Mouse (Mus musculus) intestine, embryonic 15.5 days (tissue): ENCODE results near the gene Olfr1493-ps1. TPM values are rescaled to one million over a fixed set of nuclear protein-coding genes. Genes with fewer than 3 reads are reported as not detected.

Experiments used
- ATAC-seq: fragments of 200-750 bp; cut with Nextera tagmentation; 2 replicates; pipeline ENCODE4 v1.8.0; 2017; ENCODE audit warnings: moderate TSS enrichment, moderate library complexity
- H3K27ac ChIP-seq: fragments of 300-500 bp; sonication (generic); 2 replicates; pipeline ENCODE4 v1.5.1; 2015; ENCODE audit warnings: mild to moderate bottlenecking, inconsistent platforms
- H3K27me3 ChIP-seq: fragments of 300-500 bp; sonication (generic); replicated peaks from 2 replicates; pipeline ENCODE4 v1.6.1; 2015; ENCODE audit warnings: inconsistent platforms
- H3K36me3 ChIP-seq: fragments of 300-500 bp; sonication (generic); 2 replicates; pipeline ENCODE4 v1.6.1; 2015; ENCODE audit warnings: inconsistent platforms
- H3K4me1 ChIP-seq: fragments of 300-500 bp; sonication (generic); replicated peaks from 2 replicates; pipeline ENCODE4 v1.6.1; 2015; ENCODE audit warnings: inconsistent platforms
- H3K4me2 ChIP-seq: fragments of 300-500 bp; sonication (generic); replicated peaks from 2 replicates; pipeline ENCODE4 v1.6.1; 2015; ENCODE audit warnings: mild to moderate bottlenecking, inconsistent platforms
- H3K4me3 ChIP-seq: fragments of 300-500 bp; sonication (generic); replicated peaks from 2 replicates; pipeline ENCODE4 v1.5.1; 2015; ENCODE audit warnings: inconsistent platforms
- H3K9ac ChIP-seq: fragments of 300-500 bp; sonication (generic); 2 replicates; pipeline ENCODE4 v1.6.1; 2015; ENCODE audit warnings: inconsistent platforms
- H3K9me3 ChIP-seq: fragments of 300-500 bp; sonication (generic); 2 replicates; pipeline ENCODE4 v1.6.1; 2016; ENCODE audit warnings: inconsistent platforms
- WGBS: fragments of 180-500 bp; shearing (Covaris S2); methylation state at CpG from one replicate; pipeline ENCODE4 v1.1.7; 2015; 5-methylcytosine and 5-hydroxymethylcytosine counted together
- polyA plus RNA-seq: library from polyadenylated mRNA; unstranded; fragments of >200 nt; fragmentation: Nextera tagmentation; extraction: Ambion mirVana; gene quantifications from 2 replicates; pipeline ENCODE4 v1.2.1, GENCODE M21; 2015

The Olfr1493-ps1 gene
- polyA plus RNA-seq, result not detected in 2 replicates

GRCm38 (mm10) chr19:13722978-13723377, at the start of gene Olfr1493-ps1:
Olfr1493-ps1 (plus strand) TSS chr19:13723278.
- Histone ChIP-seq H3K36me3 (no peaks in the 10 kb centered on the region), H3K9ac (no peak within 1 kb of the TSS), H3K4me3 (no peak within 1 kb of the TSS), H3K27ac (no peak within 1 kb of the TSS), H3K4me2 (no peak within 1 kb of the TSS), H3K4me1 (no peaks in the 10 kb centered on the region), H3K27me3 (no peaks in the 10 kb centered on the region), H3K9me3 (no peaks in the 10 kb centered on the region)
- no peak for ATAC-seq
- 57% methylated on average over 2 of the region's 2 CpGs for WGBS

DNA sequence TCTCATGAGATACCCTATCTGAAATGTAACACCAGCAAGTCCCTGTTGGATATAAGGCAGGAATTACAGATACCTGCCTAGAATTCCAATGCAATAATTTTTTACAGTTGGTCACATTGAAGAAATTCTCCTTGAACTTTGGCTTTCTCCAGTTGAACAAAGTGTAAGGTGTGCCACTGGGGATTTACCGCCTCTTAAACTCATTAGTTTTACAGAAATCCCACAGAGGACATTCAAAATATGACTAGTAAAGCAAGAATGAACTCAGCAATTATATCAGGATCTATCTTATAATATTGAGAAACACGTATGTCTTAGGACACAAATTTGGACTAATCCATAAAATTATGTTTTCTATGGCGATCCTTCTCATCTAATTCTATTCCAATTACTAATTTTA, 26.1 kb upstream of the Olfr1493-ps1 start, which contains the start of gene Olfr1491:
TSS of gene Olfr1491 (plus strand) at position 301 of the 400 bp plus-strand sequence.
- Histone ChIP-seq H3K36me3 (no peaks in the 10 kb centered on the region), H3K27me3 (no peaks in the 10 kb centered on the region)
- ATAC-seq, result no peak

GRCm38 (mm10) chr19:13739428-13739827, 16.4 kb downstream of the Olfr1493-ps1 start, which contains the start of gene Olfr1494:
Olfr1494 (plus strand) TSS chr19:13739728.
- no peak for ATAC-seq
- no peaks in the 10 kb centered on the region for H3K27me3 ChIP-seq
- no peak within 1 kb of the TSS for H3K27ac ChIP-seq
- no peak within 1 kb of the TSS for H3K4me3 ChIP-seq
- no peaks in the 10 kb centered on the region for H3K36me3 ChIP-seq
- no peak within 1 kb of the TSS for H3K9ac ChIP-seq
- no peak within 1 kb of the TSS for H3K4me2 ChIP-seq
- WGBS, result 83% methylated on average over 4 of the region's 4 CpGs
- H3K4me1 ChIP-seq, result no peaks in the 10 kb centered on the region
- H3K9me3 ChIP-seq, result no peaks in the 10 kb centered on the region

More for the DNA sequence above, 26.1 kb upstream of the Olfr1493-ps1 start, which contains the start of gene Olfr1491:
- Histone ChIP-seq H3K4me1 (no peaks in the 10 kb centered on the region), H3K4me2 (no peak within 1 kb of the TSS), H3K27ac (no peak within 1 kb of the TSS), H3K9ac (no peak within 1 kb of the TSS), H3K4me3 (no peak within 1 kb of the TSS), H3K9me3 (no peaks in the 10 kb centered on the region)
- WGBS, result 76% methylated on average over 3 of the region's 3 CpGs

- no peaks in the 10 kb centered on the region for H3K9me3 ChIP-seq
These were observed 26.3 kb downstream of the Olfr1493-ps1 start for GRCm38 (mm10) chr19:13749366-13749765.

DNA sequence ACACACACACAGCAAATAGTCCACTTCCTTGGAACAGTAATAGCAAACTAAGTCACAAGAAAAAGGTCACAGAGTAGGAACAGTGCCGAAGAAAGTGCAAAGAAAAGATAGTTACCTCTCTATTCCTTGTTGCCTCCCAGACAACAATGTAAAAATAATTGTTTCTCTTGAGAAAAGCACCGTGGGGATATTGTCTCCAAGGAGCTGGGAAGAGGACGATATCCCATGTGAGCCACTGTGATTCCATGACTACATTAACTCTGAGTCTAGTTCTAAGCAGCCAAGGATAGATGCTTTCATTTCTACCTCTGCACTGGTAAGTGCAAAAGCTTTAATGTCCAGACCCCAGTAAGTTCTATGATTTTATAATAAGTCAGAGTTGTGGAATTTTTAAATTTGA, 41.2 kb downstream of the Olfr1493-ps1 start, which contains the start of gene Olfr1495:
TSS of gene Olfr1495 (plus strand) at position 301 of the 400 bp plus-strand sequence.
- no peaks in the 10 kb centered on the region for H3K36me3 ChIP-seq

More at GRCm38 (mm10) chr19:13749366-13749765, 26.3 kb downstream of the Olfr1493-ps1 start:
- WGBS, result 92% methylated on average over 1 of the region's 1 CpGs
- Histone ChIP-seq H3K9ac (no peak overlapping the region), H3K4me1 (no peaks in the 10 kb centered on the region), H3K36me3 (no peaks in the 10 kb centered on the region), H3K27ac (no peak overlapping the region), H3K4me2 (no peak overlapping the region), H3K4me3 (no peak overlapping the region), H3K27me3 (no peaks in the 10 kb centered on the region)
- no peak for ATAC-seq

GRCm38 (mm10) chr19:13768565-13769276, 45.6 kb downstream of the Olfr1493-ps1 start:
- H3K4me3 ChIP-seq, result no peak overlapping the region
- H3K36me3 ChIP-seq, result no peaks in the 10 kb centered on the region
- no peaks in the 10 kb centered on the region for H3K9me3 ChIP-seq
- 90% methylated on average over 9 of the region's 9 CpGs for WGBS
- H3K4me2 ChIP-seq, result no peak overlapping the region
- no peaks in the 10 kb centered on the region for H3K4me1 ChIP-seq
- no peak overlapping the region for H3K27ac ChIP-seq
- no peak overlapping the region for H3K9ac ChIP-seq
- H3K27me3 ChIP-seq, result no peaks in the 10 kb centered on the region
- no peak for ATAC-seq

More for the DNA sequence above, 41.2 kb downstream of the Olfr1493-ps1 start, which contains the start of gene Olfr1495:
- WGBS, result 77% methylated on average over 3 of the region's 3 CpGs
- ATAC-seq, result no peak
- no peak within 1 kb of the TSS for H3K4me2 ChIP-seq
- no peak within 1 kb of the TSS for H3K9ac ChIP-seq
- H3K4me3 ChIP-seq, result no peak within 1 kb of the TSS
- no peak within 1 kb of the TSS for H3K27ac ChIP-seq
- no peaks in the 10 kb centered on the region for H3K27me3 ChIP-seq
- no peaks in the 10 kb centered on the region for H3K4me1 ChIP-seq
- no peaks in the 10 kb centered on the region for H3K9me3 ChIP-seq

- H3K27ac ChIP-seq, result no peak within 1 kb of the TSS
- ATAC-seq, result no peak
- H3K4me2 ChIP-seq, result no peak within 1 kb of the TSS
- H3K9me3 ChIP-seq, result no peaks in the 10 kb centered on the region
- H3K36me3 ChIP-seq, result no peaks in the 10 kb centered on the region
- H3K4me1 ChIP-seq, result no peaks in the 10 kb centered on the region
- WGBS, result 81% methylated on average over 1 of the region's 1 CpGs
- H3K27me3 ChIP-seq, result no peaks in the 10 kb centered on the region
- H3K4me3 ChIP-seq, result no peak within 1 kb of the TSS
- no peak within 1 kb of the TSS for H3K9ac ChIP-seq
These were observed 54.5 kb downstream of the Olfr1493-ps1 start, which contains the start of gene Olfr1496 for GRCm38 (mm10) chr19:13777578-13777977. Olfr1496 (plus strand) TSS chr19:13777878.

Other genes with a start within 250 kb of the Olfr1493-ps1 start
- gene Olfr1475, start 243.1 kb upstream of the Olfr1493-ps1 start, polyA plus RNA-seq, result not detected in 2 replicates
- gene Olfr1477, start 222.7 kb upstream of the Olfr1493-ps1 start, polyA plus RNA-seq, result not detected in 2 replicates
- not detected in 2 replicates for gene Olfr1480, start 195.4 kb upstream of the Olfr1493-ps1 start, polyA plus RNA-seq
- gene Olfr1484, start 139.8 kb upstream of the Olfr1493-ps1 start, polyA plus RNA-seq, result not detected in 2 replicates
- gene Olfr1487, start 105.9 kb upstream of the Olfr1493-ps1 start, polyA plus RNA-seq, result not detected in 2 replicates
- gene Olfr1489, start 91.7 kb upstream of the Olfr1493-ps1 start, polyA plus RNA-seq, result not detected in 2 replicates
- not detected in 2 replicates for gene Olfr1490, start 72.2 kb upstream of the Olfr1493-ps1 start, polyA plus RNA-seq
- not detected in 2 replicates for gene Olfr1491, start 26.0 kb upstream of the Olfr1493-ps1 start, polyA plus RNA-seq
- not detected in 2 replicates for gene Olfr1494, start 16.4 kb downstream of the Olfr1493-ps1 start, polyA plus RNA-seq
- gene Olfr1495, start 41.3 kb downstream of the Olfr1493-ps1 start, polyA plus RNA-seq, result not detected in 2 replicates
- not detected in 2 replicates for gene Olfr1496, start 54.6 kb downstream of the Olfr1493-ps1 start, polyA plus RNA-seq
- not detected in 2 replicates for gene Olfr1497, start 74.9 kb downstream of the Olfr1493-ps1 start, polyA plus RNA-seq
- gene Olfr1499, start 96.2 kb downstream of the Olfr1493-ps1 start, polyA plus RNA-seq, result not detected in 2 replicates
- not detected in 2 replicates for gene Olfr1500, start 107.2 kb downstream of the Olfr1493-ps1 start, polyA plus RNA-seq
- not detected in 2 replicates for gene Olfr1501, start 127.4 kb downstream of the Olfr1493-ps1 start, polyA plus RNA-seq
- not detected in 2 replicates for gene Olfr1502, start 138.5 kb downstream of the Olfr1493-ps1 start, polyA plus RNA-seq
- gene Olfr1504, start 174.7 kb downstream of the Olfr1493-ps1 start, polyA plus RNA-seq, result not detected in 2 replicates
- not detected in 2 replicates for gene Olfr1505, start 190.3 kb downstream of the Olfr1493-ps1 start, polyA plus RNA-seq